Mouse (Mus musculus): ENCODE data around the gene Elovl6. TPM values are rescaled to one million over a fixed set of nuclear protein-coding genes. Genes with fewer than 3 reads are reported as not detected.
A peak's percentile ranks its signal among the peaks of the same experiment; 100 is the strongest.

Gene Elovl6
- polyA plus RNA-seq, 1 experiment from 2014 or later = 37.5 TPM

- ATAC-seq (replicated peaks) = 0 out of 2 replicates have a peak, but pooled peaks have one; percentile 35
- Histone ChIP-seq H3K9me3 (no peaks in the 10 kb centered on the region), H3K4me2 (no peak overlapping the region), H3K4me3 (no peak overlapping the region), H3K27ac (no peak overlapping the region), H3K27me3 (replicated peaks) (no peaks in the 10 kb centered on the region), H3K4me1 (peaks cover 6% of the 10 kb centered on the region; the same call in 1 of the 2 replicates), H3K9ac (no peak overlapping the region), H3K36me3 (replicated peaks) (peaks cover 4% of the 10 kb centered on the region; the same call in 1 of the 2 replicates)
- WGBS = 82% methylated on average over 4 of the region's 4 CpGs
These were observed 41.5 kb downstream of the Elovl6 start for GRCm38 (mm10) chr3:129573609-129574008.

GRCm38 (mm10) chr3:129575086-129575485, 42.9 kb downstream of the Elovl6 start:
- H3K9ac ChIP-seq = no peak overlapping the region
- no peak overlapping the region for H3K27ac ChIP-seq
- peaks cover 6% of the 10 kb centered on the region; the same call in 1 of the 2 replicates for H3K4me1 ChIP-seq
- H3K36me3 ChIP-seq (replicated peaks) = peaks cover 4% of the 10 kb centered on the region; the same call in 1 of the 2 replicates
- H3K4me2 ChIP-seq = no peak overlapping the region
- H3K4me3 ChIP-seq = no peak overlapping the region
- no peak for ATAC-seq (replicated peaks)
- H3K9me3 ChIP-seq = no peaks in the 10 kb centered on the region
- no peaks in the 10 kb centered on the region for H3K27me3 ChIP-seq (replicated peaks)
- WGBS = 94% methylated on average over 4 of the region's 4 CpGs

- Histone ChIP-seq H3K36me3 (replicated peaks) (peaks cover 4% of the 10 kb centered on the region; the same call in 1 of the 2 replicates), H3K9me3 (no peaks in the 10 kb centered on the region), H3K27me3 (replicated peaks) (no peaks in the 10 kb centered on the region), H3K4me1 (peaks cover 6% of the 10 kb centered on the region; the same call in 1 of the 2 replicates), H3K9ac (no peak overlapping the region), H3K27ac (no peak overlapping the region), H3K4me2 (no peak overlapping the region), H3K4me3 (no peak overlapping the region)
- 92% methylated on average over 6 of the region's 6 CpGs for WGBS
- no peak for ATAC-seq (replicated peaks)
These were observed 44.4 kb downstream of the Elovl6 start for GRCm38 (mm10) chr3:129576522-129576921.

- WGBS = 94% methylated on average over 11 of the region's 11 CpGs
- Histone ChIP-seq H3K36me3 (replicated peaks) (peaks cover 4% of the 10 kb centered on the region; the same call in 1 of the 2 replicates), H3K27me3 (replicated peaks) (no peaks in the 10 kb centered on the region), H3K4me1 (0 out of 2 replicates have a peak, but pooled peaks cover 2% of the 10 kb centered on the region), H3K9ac (no peak overlapping the region), H3K9me3 (no peaks in the 10 kb centered on the region), H3K4me3 (no peak overlapping the region), H3K4me2 (no peak overlapping the region), H3K27ac (no peak overlapping the region)
- ATAC-seq (replicated peaks) = no peak
These were observed 46.8 kb downstream of the Elovl6 start for GRCm38 (mm10) chr3:129578741-129579475.

- 84% methylated on average over 3 of the region's 3 CpGs for WGBS
- ATAC-seq (replicated peaks) = no peak
- Histone ChIP-seq H3K9ac (no peak overlapping the region), H3K36me3 (replicated peaks) (peaks cover 3% of the 10 kb centered on the region; the same call in 1 of the 2 replicates), H3K27ac (no peak overlapping the region), H3K4me2 (no peak overlapping the region), H3K9me3 (no peaks in the 10 kb centered on the region), H3K4me1 (0 out of 2 replicates have a peak, but pooled peaks cover 2% of the 10 kb centered on the region), H3K27me3 (replicated peaks) (no peaks in the 10 kb centered on the region), H3K4me3 (no peak overlapping the region)
These were observed 48.9 kb downstream of the Elovl6 start for GRCm38 (mm10) chr3:129581024-129581423.

- Histone ChIP-seq H3K27me3 (replicated peaks) (no peaks in the 10 kb centered on the region), H3K4me1 (0 out of 2 replicates have a peak, but pooled peaks cover 2% of the 10 kb centered on the region), H3K27ac (no peak overlapping the region), H3K36me3 (replicated peaks) (no peaks in the 10 kb centered on the region), H3K4me2 (no peak overlapping the region), H3K9me3 (no peaks in the 10 kb centered on the region), H3K9ac (no peak overlapping the region), H3K4me3 (no peak overlapping the region)
- 76% methylated on average over 4 of the region's 4 CpGs for WGBS
- ATAC-seq (replicated peaks) = no peak
These were observed 50.3 kb downstream of the Elovl6 start for GRCm38 (mm10) chr3:129582449-129582848.

- Histone ChIP-seq H3K9ac (no peak overlapping the region), H3K4me1 (0 out of 2 replicates have a peak, but pooled peaks cover 2% of the 10 kb centered on the region), H3K27me3 (replicated peaks) (no peaks in the 10 kb centered on the region), H3K27ac (no peak overlapping the region), H3K4me3 (no peak overlapping the region), H3K36me3 (replicated peaks) (no peaks in the 10 kb centered on the region), H3K9me3 (no peaks in the 10 kb centered on the region), H3K4me2 (no peak overlapping the region)
- 76% methylated on average over 5 of the region's 5 CpGs for WGBS
- ATAC-seq (replicated peaks) = no peak
These were observed 51.1 kb downstream of the Elovl6 start for GRCm38 (mm10) chr3:129583290-129583689.

- H3K36me3 ChIP-seq (replicated peaks) = no peaks in the 10 kb centered on the region
- no peak overlapping the region for H3K4me3 ChIP-seq
- no peaks in the 10 kb centered on the region for H3K9me3 ChIP-seq
- no peak overlapping the region for H3K4me2 ChIP-seq
- no peaks in the 10 kb centered on the region for H3K27me3 ChIP-seq (replicated peaks)
- peaks cover 14% of the 10 kb centered on the region; the same call in 1 of the 2 replicates for H3K4me1 ChIP-seq
- no peak for ATAC-seq (replicated peaks)
- H3K9ac ChIP-seq = no peak overlapping the region
- 81% methylated on average over 8 of the region's 8 CpGs for WGBS
- no peak overlapping the region for H3K27ac ChIP-seq
These were observed 55.8 kb downstream of the Elovl6 start for GRCm38 (mm10) chr3:129587916-129588315.

- Histone ChIP-seq H3K9ac (no peak overlapping the region), H3K36me3 (replicated peaks) (no peaks in the 10 kb centered on the region), H3K4me2 (no peak overlapping the region), H3K4me3 (no peak overlapping the region), H3K27me3 (replicated peaks) (no peaks in the 10 kb centered on the region), H3K9me3 (no peaks in the 10 kb centered on the region), H3K27ac (no peak overlapping the region), H3K4me1 (peaks cover 14% of the 10 kb centered on the region; the same call in 1 of the 2 replicates)
- no peak for ATAC-seq (replicated peaks)
- WGBS = 83% methylated on average over 3 of the region's 3 CpGs
These were observed 56.6 kb downstream of the Elovl6 start for GRCm38 (mm10) chr3:129588753-129589152.

- no peaks in the 10 kb centered on the region for H3K36me3 ChIP-seq (replicated peaks)
- H3K4me3 ChIP-seq = no peak overlapping the region
- H3K9ac ChIP-seq = no peak overlapping the region
- H3K9me3 ChIP-seq = no peaks in the 10 kb centered on the region
- ATAC-seq (replicated peaks) = no peak
- peaks cover 14% of the 10 kb centered on the region; the same call in 1 of the 2 replicates for H3K4me1 ChIP-seq
- H3K27me3 ChIP-seq (replicated peaks) = no peaks in the 10 kb centered on the region
- H3K27ac ChIP-seq = no peak overlapping the region
- no peak overlapping the region for H3K4me2 ChIP-seq
- 93% methylated on average over 10 of the region's 10 CpGs for WGBS
These were observed 57.5 kb downstream of the Elovl6 start for GRCm38 (mm10) chr3:129589705-129590104.

- ATAC-seq (replicated peaks) = no peak
- H3K27ac ChIP-seq = 0 out of 2 replicates have a peak overlapping the region, but pooled peaks have one; percentile 26
- 52% methylated on average over 17 of the region's 17 CpGs for WGBS
- H3K4me3 ChIP-seq = no peak overlapping the region
- peak overlapping the region; percentile 24 for H3K4me2 ChIP-seq
- no peak overlapping the region for H3K9ac ChIP-seq
- H3K27me3 ChIP-seq (replicated peaks) = no peaks in the 10 kb centered on the region
- no peaks in the 10 kb centered on the region for H3K36me3 ChIP-seq (replicated peaks)
- H3K4me1 ChIP-seq = peaks cover 14% of the 10 kb centered on the region; the same call in 1 of the 2 replicates
- no peaks in the 10 kb centered on the region for H3K9me3 ChIP-seq
These were observed 58.5 kb downstream of the Elovl6 start for GRCm38 (mm10) chr3:129590548-129591226.

GRCm38 (mm10) chr3:129591251-129591650, 59.1 kb downstream of the Elovl6 start:
- Histone ChIP-seq H3K9ac (no peak overlapping the region), H3K27ac (no peak overlapping the region), H3K4me3 (no peak overlapping the region), H3K36me3 (replicated peaks) (no peaks in the 10 kb centered on the region), H3K4me2 (peak overlapping the region; percentile 24; the same call in 1 of the 2 replicates), H3K9me3 (no peaks in the 10 kb centered on the region), H3K27me3 (replicated peaks) (no peaks in the 10 kb centered on the region), H3K4me1 (peaks cover 14% of the 10 kb centered on the region; the same call in 1 of the 2 replicates)
- no peak for ATAC-seq (replicated peaks)
- 57% methylated on average over 9 of the region's 9 CpGs for WGBS

All from midbrain, embryonic 15.5 days (tissue).